Mouse (Mus musculus) cerebellum, adult 2 months (tissue): ENCODE results near the gene Upf2.

Experiments used
- CTCF ChIP-seq: fragments of 200-500 bp; IDR thresholded peaks from 2 replicates; pipeline ENCODE4 v1.5.1; 2011; ENCODE audit warnings: low read depth, mild to moderate bottlenecking, control low read depth, low read length, moderate library complexity, borderline replicate concordance; ENCODE audit not compliant: insufficient read depth
- POLR2A ChIP-seq: fragments of 200-500 bp; IDR thresholded peaks from 2 replicates; pipeline ENCODE4 v1.6.1; 2011; ENCODE audit warnings: low read length, control low read depth, borderline replicate concordance; ENCODE audit not compliant: insufficient read depth

- TF ChIP-seq CTCF (no peak), POLR2A (no peak)
These were observed 109.0 kb downstream of the Upf2 start for GRCm38 (mm10) chr2:6060071-6060804.
